Mouse (Mus musculus): ENCODE results near the gene Mad1l1.
"Not testable (repeated sequence)": the region's sequence is repeated elsewhere in the genome, so short reads cannot be mapped to it uniquely, and the experiment has no call there.

Gene Mad1l1

DNA sequence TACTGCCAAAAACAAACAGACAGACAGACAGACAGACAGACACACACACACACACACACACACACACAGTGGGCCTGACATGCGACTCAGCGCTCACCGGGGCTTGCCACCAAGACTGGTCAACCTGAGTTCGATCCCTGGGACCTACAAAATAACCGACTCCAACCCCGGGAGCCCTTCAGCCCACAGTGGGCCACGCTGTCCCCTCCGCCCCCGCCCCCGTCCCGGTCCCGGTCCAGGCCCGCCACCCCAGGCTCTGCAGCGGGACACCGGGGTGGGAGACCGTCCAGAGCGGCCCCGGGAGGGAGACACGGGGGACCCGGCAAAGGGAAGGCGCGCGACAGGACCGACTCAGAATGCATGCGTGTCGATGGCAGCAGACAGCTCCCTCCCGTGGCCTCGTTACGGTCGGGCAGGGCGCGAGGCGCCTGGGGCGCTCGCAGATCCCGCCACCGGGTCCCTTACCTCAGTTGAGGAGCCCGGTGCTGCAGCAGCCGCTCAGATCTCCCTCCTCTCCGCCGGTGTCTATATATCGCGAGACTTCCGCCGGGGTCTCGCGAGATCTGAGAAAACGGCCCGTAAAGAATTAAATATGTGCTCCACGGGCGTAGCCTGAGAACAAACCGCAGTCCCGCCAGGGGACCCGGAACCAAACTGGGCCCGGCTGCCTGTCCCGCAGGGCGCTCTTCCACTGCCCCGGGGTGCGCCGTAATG lies at the start of gene Mad1l1, which contains the start of gene Nudt1:
Mad1l1 (minus strand) TSS at position 511 of the 714 bp plus-strand sequence.
Nudt1 (plus strand) TSS at position 615 of the 714 bp plus-strand sequence.
- peak; percentile 95 to 98 for DNase-seq (ENCODE audit: inconsistent age in 2 of 2, low spot score in 1 of 2)

DNA sequence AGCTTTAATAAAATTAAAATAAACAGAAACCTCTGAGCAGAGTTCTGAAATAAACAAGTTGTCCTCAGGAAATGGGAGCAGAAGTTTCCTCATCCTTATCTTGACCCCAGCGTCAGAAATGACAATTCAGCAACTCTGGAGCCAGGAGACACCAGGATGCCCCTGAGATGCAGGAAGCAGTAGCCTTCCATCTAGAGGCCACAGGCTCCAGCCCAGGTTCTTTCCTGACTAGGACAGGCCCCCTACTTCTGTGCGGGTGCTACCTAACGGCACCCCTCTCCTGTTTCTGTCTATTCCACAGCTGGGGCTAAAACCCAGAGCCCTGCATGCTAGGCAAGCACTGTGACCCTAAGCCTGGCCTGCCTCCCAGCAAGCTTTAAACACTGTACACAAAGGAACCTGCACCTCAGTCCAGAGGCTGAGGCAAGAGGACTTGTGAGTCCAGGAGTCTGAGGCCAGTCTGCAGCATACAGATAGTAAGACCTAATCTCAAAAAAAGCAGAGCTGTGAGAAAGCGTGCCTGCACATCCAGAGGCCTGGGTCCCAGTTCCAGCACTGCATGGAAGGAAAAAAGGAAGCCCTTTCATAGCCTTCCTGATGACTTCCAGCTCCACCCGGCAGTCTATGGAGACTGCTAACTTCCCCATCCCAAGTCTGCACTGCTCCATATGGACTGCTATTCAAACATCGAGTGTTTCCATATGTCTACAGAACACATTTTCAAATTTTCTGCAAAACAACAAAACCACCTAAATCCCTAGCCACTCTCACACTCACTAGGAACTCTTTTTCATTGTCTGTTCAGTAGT lies 49.3 kb upstream of the Mad1l1 start:
- peak; percentile 27 to 56 for DNase-seq (ENCODE audit: inconsistent age in 2 of 2, low spot score in 1 of 2)

DNA sequence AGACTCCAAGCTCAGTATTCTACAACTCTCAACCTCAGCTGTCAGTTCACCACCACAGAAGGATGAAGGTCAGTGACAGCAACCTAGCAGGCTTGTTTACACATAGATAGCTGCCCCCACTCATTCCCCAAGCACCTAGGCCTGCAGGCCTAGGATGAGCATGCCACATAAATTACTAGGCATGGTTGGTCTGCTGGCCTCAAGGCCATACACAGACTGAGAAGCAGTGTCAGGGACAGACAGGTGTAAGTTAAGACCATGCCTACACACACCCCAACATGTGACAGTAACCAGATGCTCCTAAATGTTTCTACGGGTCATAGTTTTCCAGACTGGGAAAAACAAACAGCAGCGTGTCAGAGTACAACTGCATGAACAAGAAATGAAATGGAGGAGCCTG lies 48.1 kb upstream of the Mad1l1 start:
- no peak for DNase-seq (ENCODE audit: inconsistent age in 2 of 2, low spot score in 1 of 2)

DNA sequence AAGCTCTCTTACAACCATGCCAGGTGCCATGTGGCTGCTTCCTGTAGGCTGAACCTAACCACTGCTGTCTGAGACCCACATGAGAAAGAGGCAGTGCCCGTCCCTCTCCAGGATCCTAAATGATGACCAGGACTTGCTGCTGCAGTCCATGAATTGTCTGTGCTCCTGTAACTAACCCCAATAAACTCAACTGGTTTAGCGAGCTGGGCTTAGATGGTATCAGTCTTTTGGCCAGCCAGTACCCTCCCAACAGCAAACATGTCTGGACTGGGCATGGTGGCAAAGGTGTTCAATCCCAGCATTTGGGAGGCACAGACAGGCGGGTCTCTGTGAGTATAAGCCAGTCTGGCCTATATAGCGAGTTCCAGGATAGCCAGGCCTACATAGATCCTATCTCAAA lies 47.6 kb upstream of the Mad1l1 start:
- DNase-seq (ENCODE audit: inconsistent age in 2 of 2, low spot score in 1 of 2) = no peak

DNA sequence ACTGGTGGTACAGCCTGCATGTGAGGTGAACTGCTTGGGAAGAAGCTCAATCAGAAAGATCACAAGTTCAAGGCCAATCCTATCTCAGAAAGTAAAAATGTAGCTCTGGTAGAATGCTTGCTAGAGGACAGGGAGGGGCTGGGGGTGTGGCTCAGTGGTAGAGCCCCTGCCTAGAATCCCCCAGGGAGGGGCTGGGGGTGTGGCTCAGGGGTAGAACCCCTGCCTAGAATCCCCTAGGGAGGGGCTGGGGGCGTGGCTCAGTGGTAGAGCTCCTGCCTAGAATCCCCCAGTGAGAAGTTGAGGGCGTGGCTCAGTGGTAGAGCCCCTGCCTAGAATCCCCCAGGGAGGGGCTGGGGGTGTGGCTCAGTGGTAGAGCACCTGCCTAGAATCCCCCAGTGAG lies 46.8 kb upstream of the Mad1l1 start:
- not testable (repeated sequence) for DNase-seq (ENCODE audit: inconsistent age in 2 of 2, low spot score in 1 of 2)

DNA sequence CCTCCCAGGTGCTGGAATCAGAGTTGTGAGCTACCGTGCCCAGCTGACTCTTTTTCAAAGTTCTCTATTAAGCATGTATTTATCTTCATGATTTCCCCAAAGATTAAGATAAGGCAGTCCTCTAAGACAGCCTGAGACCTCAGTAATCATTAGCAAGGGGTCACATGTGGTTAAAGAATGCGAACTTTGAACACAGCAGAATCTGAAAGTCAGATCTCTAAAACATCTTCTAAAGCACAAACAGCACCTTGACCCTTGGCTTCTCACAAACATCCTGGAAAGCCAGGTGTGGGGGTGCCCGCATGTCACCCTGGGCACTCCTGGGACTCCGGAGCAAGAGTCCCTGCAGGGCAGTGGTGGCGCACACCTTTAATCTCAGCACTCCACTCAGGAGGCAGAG lies 43.1 kb upstream of the Mad1l1 start:
- DNase-seq (ENCODE audit: inconsistent age in 2 of 2, low spot score in 1 of 2) = no peak

DNA sequence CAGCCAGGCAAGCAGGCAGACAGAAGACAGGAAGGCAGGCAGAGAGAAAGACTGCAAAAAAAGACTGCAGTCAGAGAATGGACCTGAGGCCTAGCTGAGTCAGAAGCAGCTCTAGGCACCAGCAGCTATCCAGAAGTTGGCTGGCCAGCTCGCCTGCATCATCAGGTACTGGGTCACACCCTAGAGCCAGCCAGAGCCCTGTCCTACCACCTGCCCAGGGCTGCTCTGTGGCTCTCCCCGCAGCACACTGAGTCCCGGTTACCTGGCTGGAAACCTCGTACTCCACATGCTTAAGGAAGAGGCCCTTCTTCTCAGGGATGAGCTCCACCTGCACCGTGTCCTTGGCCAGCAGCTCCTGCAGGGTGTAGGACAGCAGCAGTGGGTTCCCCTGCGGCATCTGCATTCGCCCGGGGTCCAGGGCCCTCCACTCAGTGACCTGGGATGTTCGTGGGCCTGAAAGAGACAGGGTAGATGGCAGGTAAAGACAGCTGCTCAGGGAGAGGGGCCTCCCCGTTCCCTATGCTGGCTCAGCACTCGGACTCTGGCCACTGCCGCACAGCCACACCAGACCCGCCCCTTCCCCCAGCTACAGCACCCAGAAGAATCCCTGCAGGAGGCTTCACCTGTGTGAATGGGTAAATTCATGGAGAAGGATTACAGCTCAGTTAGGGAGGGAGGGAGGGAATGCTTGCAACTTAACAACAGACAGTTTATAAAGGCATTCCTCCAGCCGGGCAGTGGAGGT lies 38.8 kb upstream of the Mad1l1 start:
- DNase-seq (ENCODE audit: inconsistent age in 2 of 2, low spot score in 1 of 2) = no peak

DNA sequence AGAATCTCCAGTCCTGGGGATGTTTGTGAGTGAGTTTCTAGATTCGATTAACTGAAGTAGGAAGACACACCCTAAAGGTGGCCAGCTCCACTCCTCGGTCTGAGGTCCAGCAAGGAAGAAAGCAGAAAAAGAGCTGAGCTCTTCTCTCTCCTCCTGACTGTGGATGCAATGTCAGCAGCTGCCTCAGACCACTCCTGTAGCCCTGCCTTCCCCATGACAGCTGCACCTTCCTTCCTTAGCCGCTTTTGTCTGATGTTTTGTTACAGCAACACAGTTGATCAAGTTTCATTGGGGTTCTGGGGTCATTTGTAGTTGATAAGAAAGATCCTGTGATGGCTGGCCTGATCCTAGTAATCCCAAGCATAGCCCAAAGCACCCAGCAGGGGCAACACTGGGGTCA lies 36.1 kb upstream of the Mad1l1 start:
- no peak for DNase-seq (ENCODE audit: inconsistent age in 2 of 2, low spot score in 1 of 2)

DNA sequence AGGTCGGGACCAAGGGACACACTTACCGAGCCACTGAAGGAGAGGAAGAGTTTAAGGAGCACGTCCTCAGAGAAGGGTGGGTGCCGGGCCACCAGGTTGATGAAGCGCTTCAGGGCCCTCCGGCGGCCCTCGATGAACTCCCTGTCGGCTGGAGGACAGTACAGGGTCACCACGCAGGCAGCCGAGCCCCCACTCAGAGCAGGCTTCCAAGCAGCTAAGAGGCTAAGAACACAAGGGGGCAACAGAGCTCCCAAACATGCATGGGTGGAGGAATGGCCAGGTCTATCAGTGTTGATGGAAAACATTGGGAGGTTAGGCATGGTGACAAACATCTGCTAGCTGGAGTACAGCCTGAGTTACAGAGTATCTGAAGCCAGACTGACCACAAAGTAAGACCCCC lies 34.6 kb upstream of the Mad1l1 start:
- no peak for DNase-seq (ENCODE audit: inconsistent age in 2 of 2, low spot score in 1 of 2)

DNA sequence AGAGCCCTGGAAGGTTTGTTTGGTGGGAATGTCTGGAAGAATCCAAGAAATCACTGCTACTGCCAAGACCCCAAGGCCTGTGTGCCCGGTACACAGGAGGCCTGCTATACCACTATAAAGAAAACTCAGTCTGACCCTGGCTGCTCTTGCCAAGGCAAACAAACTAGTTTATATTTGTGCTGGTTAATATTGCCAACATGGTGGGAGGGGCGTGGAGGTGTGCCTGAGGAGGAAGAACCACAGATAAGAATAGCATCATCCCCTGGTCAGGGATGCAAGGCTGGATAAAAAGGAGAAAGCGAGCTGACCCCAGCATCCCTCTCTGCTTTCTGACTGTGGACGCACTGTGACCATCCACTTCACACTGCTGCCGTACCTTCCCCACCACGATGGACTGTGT lies 31.0 kb upstream of the Mad1l1 start:
- no peak for DNase-seq (ENCODE audit: inconsistent age in 2 of 2, low spot score in 1 of 2)

DNA sequence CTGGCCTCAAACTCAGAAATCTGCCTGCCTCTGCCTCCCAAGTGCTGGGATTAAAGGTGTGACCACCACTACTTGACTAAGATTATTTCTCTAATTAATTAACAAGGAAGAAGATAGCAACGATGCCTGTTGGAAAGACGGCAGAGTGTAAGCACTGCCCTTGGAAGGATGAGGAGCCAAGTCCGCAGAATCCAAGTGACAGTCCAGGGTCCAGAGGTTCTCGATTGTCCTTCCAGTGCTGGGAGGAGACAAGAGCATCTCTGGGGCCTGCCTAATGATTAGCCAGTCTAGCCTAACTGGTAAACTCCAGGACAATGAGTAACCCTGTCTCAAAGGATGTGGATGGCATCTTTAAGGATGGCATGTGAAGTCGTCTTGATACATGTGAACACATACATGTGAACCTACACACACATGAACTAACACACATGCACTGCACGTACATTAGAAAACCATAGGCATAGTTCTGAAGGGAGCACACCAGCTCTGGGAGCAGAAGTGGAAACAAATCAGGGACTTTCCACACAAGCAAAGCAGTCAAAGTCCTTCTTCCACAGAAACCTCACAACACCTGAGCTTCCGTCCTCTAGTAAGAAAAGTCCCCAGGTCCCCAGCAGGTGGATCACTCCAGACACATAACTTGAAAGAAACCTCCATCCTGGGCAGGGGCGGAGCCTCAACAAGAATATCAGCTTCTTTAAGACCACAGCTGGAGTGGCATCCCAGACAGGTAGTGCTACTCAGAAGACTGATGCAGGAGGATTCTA lies 29.6 kb upstream of the Mad1l1 start:
- DNase-seq (ENCODE audit: inconsistent age in 2 of 2, low spot score in 1 of 2) = no peak

DNA sequence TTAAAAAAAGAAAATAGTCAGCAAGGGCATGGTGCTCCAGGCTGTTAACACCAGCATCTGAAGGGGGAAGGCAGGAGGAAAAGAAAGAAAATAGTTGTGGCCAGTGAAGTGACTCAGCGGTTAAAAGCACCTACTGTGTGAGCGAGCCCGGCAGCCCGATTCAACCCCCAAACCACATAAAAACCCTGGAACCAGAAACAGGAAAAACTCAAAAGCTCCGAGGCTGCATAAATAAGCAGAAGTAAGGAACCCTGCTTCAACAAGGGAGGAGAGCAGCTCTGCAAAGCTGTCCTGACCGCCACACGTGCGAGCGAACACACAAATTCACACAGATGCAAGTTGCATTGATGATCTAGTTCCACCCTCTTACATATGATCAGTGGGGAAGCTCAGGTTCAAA lies 28.5 kb upstream of the Mad1l1 start:
- DNase-seq (ENCODE audit: inconsistent age in 2 of 2, low spot score in 1 of 2) = no peak

DNA sequence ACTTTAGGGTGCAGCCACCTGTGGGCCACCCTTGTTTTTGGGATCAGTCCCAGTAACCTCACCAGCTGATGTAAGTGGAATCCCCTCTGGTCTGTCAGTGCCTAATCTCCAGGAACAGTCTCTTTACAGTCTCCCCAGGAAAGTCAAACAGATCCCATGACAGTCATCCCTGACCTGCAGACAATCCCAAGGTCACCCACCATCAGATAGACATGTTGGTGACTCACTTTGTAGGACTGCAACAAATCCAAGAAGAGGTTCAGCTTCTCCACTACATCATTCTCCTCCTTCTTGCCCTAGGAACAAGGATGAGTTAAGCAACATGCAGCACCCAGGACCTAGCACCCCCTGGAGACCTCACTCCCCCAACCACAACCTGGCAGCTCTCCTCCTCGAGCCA lies 24.7 kb upstream of the Mad1l1 start:
- peak; percentile 43 to 72 for DNase-seq (ENCODE audit: inconsistent age in 2 of 2, low spot score in 1 of 2)

DNA sequence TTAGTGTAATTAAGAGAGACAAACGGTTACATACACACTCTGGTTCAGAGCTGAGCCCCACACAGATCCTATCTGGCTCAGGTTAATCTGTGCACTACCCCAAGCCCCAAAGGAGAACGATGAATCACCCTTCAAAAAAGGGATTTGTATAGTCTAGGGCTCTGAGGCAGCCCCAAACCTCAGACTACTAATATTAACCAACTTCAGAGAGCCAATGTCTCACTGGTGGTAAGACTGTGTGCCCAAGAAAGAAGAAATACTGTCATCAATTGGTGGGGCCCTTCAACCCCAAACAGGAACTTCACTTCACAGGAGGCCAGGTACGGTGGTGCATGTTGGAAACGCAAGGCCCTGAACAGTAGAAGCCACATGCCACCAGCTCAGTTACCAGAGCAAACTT lies 23.9 kb upstream of the Mad1l1 start:
- DNase-seq (ENCODE audit: inconsistent age in 2 of 2, low spot score in 1 of 2) = no peak

DNA sequence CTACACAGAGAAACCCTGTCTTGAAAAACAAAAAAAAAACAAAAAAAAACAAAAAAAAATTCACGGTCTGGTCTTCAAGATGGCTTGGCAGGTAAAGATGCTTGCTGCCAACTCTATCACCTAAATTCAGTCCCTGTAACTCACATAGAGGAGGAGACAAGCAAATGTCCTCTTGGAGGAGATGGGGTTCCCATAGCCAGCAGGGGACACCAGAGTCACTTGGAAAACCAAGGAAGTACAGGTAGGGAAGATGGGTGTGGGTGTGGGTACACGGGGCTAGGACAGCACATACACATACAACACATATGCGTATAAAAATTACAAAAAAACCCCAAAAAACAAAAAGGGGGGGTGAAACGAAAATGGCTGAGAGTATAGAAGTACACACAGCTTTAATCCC lies 21.5 kb upstream of the Mad1l1 start:
- DNase-seq (ENCODE audit: inconsistent age in 2 of 2, low spot score in 1 of 2) = no peak

DNA sequence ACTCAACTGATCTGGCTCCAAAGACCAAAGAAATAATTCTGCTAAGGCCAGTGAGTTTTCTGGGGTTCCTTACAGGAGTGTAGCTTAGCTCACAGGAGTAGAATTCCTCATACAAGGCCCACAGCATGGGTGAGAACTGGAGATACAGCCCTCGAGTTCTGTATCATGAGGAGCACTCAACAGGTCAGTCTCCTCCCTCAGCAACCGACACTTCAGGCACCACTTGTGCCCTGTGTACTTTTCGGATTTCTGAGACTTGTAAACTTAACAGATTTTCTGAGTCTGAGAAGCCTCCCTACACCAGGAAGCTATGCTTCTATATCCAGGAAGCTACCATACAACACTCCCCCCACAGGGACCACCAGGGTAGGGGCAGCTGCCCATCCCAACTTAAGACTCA lies 18.5 kb upstream of the Mad1l1 start:
- DNase-seq (ENCODE audit: inconsistent age in 2 of 2, low spot score in 1 of 2) = no peak

DNA sequence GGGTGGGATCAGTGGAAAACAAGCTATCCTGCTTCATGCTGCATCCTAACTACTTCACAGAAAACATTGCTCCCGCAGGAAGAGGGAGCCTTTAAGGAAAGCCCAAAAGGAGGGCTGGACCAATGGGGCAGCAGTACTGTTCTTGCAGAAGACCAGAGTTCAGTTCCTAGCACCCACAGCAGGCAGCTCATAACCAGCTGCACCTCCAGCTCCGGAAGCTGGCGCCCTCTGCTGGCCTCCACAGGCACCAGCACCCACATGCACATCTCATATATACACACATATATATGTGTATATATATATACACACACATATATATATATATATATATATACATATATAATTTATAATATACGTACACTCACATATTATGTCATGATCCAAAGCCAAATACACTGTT lies 17.4 kb upstream of the Mad1l1 start:
- DNase-seq (ENCODE audit: inconsistent age in 2 of 2, low spot score in 1 of 2) = no peak

DNA sequence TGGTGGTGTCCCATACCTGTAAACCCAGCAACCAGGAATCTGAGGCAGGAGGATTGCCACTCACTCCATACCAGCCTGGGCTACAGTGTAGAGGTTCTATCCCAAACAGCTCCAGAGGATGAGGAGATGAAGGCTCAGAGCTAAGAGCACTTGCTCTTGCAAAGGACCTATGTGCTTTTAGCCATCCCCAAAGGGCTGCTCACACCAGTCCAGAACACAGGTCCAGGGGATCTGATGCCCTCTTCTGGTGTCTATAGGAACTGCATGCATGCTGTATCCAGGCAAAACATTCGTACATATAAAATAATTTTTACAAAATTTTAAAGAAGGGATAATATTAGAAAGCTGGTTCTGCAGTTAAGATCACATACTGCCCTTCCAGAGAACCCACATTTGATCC lies 15.3 kb upstream of the Mad1l1 start:
- peak in 1 of 2 experiments; percentile 69 for DNase-seq (ENCODE audit: inconsistent age in 2 of 2, low spot score in 1 of 2)

DNA sequence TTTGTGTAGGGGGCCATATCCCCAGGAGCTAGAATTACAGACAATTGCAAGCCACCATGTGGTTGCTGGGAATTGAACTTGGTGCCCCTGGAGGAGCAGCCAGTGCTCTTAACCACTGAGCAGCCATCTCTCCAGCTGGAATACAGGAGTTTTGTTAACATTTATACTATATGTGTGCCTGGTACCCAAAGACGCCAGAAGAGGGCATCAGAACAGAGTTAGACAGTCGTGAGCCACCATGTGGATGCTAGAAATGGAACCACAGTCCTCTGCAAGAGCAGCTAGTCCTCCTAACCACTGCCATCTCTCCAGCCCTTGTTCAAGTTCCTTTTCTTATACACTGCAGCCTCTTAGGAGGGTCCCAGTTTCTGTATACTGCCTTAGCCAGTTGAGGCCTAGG lies 12.3 kb upstream of the Mad1l1 start:
- peak in 1 of 2 experiments; percentile 46 for DNase-seq (ENCODE audit: inconsistent age in 2 of 2, low spot score in 1 of 2)

DNA sequence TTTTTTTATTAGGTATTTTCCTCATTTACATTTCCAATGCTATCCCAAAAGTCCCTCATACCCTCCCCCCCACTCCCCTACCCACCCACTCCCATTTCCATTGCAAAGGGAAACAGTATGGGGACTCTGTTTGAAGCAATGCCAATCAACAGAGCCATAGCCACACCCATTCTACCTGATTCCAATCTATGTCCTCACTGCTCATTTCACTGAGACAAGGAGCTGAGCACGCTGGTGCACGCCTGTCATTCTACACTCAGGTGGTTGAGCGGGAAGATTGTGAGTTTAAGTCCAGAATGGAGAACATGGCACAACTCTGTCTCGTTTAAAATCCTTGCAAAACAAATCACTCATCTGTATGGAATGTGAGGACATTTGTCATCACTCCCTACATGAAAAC lies 11.2 kb upstream of the Mad1l1 start:
- no peak for DNase-seq (ENCODE audit: inconsistent age in 2 of 2, low spot score in 1 of 2)

All from adrenal gland, adult (tissue).